Mouse (Mus musculus): Measurements from ENCODE around the gene Cep170.

The Cep170 gene

GRCm38 (mm10) chr1:176749708-176750107 is 64.2 kb downstream of the Cep170 start:
- DNase-seq (ENCODE audit: low spot score in 2 of 2), result no peak

GRCm38 (mm10) chr1:176732834-176733233 is 81.0 kb downstream of the Cep170 start:
- no peak for DNase-seq (ENCODE audit: low spot score in 2 of 2)

- DNase-seq (ENCODE audit: low spot score in 2 of 2), result no peak
Measured at GRCm38 (mm10) chr1:176730528-176730927, 83.3 kb downstream of the Cep170 start.

- DNase-seq (ENCODE audit: low spot score in 2 of 2), result no peak
Measured at GRCm38 (mm10) chr1:176727372-176727771, 86.5 kb downstream of the Cep170 start.

GRCm38 (mm10) chr1:176724771-176725170 is 89.1 kb downstream of the Cep170 start:
- no peak for DNase-seq (ENCODE audit: low spot score in 2 of 2)

- DNase-seq (ENCODE audit: low spot score in 2 of 2), result peak in 1 of 2 experiments; percentile 9
Measured at GRCm38 (mm10) chr1:176723858-176724713, 89.8 kb downstream of the Cep170 start.

GRCm38 (mm10) chr1:176712436-176712835 is 101.4 kb downstream of the Cep170 start:
- DNase-seq (ENCODE audit: low spot score in 2 of 2), result peak in 1 of 2 experiments; percentile 9

GRCm38 (mm10) chr1:176700226-176700625 is 113.6 kb downstream of the Cep170 start:
- DNase-seq (ENCODE audit: low spot score in 2 of 2), result no peak

- DNase-seq (ENCODE audit: low spot score in 2 of 2), result no peak
Measured at GRCm38 (mm10) chr1:176699793-176700192, 114.1 kb downstream of the Cep170 start.

- DNase-seq (ENCODE audit: low spot score in 2 of 2), result no peak
Measured at GRCm38 (mm10) chr1:176698647-176699046, 115.2 kb downstream of the Cep170 start.

- DNase-seq (ENCODE audit: low spot score in 2 of 2), result peak; percentile 9 to 17
Measured at GRCm38 (mm10) chr1:176697091-176697490, 116.8 kb downstream of the Cep170 start.

- no peak for DNase-seq (ENCODE audit: low spot score in 2 of 2)
Measured at GRCm38 (mm10) chr1:176691101-176691500, 122.8 kb downstream of the Cep170 start.

- no peak for DNase-seq (ENCODE audit: low spot score in 2 of 2)
Measured at GRCm38 (mm10) chr1:176688251-176688880, 125.5 kb downstream of the Cep170 start.

Measured in urinary bladder, postnatal 36 days (tissue).